Mouse (Mus musculus): ENCODE data around the gene Scgb1b19.
"Not testable (repeated sequence)": the region's sequence is repeated elsewhere in the genome, so short reads cannot be mapped to it uniquely, and the experiment has no call there.

The Scgb1b19 gene

GRCm38 (mm10) chr7:33286991-33287390, at the start of gene Scgb1b19:
Gene Scgb1b19 (plus strand): TSS chr7:33287291.
- not testable (repeated sequence) for DNase-seq (ENCODE audit: low read depth, low spot score)

GRCm38 (mm10) chr7:33280238-33280637, 6.9 kb upstream of the Scgb1b19 start, which contains the start of gene Scgb2b19:
Gene Scgb2b19 (minus strand): TSS chr7:33280338.
- DNase-seq (ENCODE audit: low read depth, low spot score) = not testable (repeated sequence)
